Mouse (Mus musculus): ENCODE results near the gene Traf1. TPM values are rescaled to one million over a fixed set of nuclear protein-coding genes. Genes with fewer than 3 reads are reported as not detected.

Traf1 gene
- polyA plus RNA-seq, 1 experiment from 2014 or later: 4.9 TPM

- Histone ChIP-seq H3K9me3 (replicated peaks; ENCODE audit: control insufficient read depth, low read length, poor library complexity, severe bottlenecking) (no peaks in the 10 kb centered on the region), H3K27ac (ENCODE audit: low read length) (peak overlapping the region; percentile 71), H3K9ac (ENCODE audit: low read depth, low read length) (no peak overlapping the region; the same call in 1 of the 2 replicates), H3K36me3 (ENCODE audit: control insufficient read depth, insufficient read depth, low read length) (no peaks in the 10 kb centered on the region), H3K27me3 (ENCODE audit: control insufficient read depth, insufficient read depth, low read depth, low read length) (no peaks in the 10 kb centered on the region), H3K4me3 (ENCODE audit: low read depth, low read length) (0 out of 2 replicates have a peak overlapping the region, but pooled peaks have one; percentile 34), H3K4me2 (ENCODE audit: low read length) (peak overlapping the region; percentile 56), H3K4me1 (ENCODE audit: control insufficient read depth, insufficient read depth, low read length) (peaks cover 6% of the 10 kb centered on the region; the same call in 1 of the 2 replicates)
- WGBS: 77% methylated on average over 4 of the region's 4 CpGs
- ATAC-seq: no peak
Measured at GRCm38 (mm10) chr2:34903652-34904405, 57.7 kb downstream of the Traf1 start.

GRCm38 (mm10) chr2:34903191-34903590 is 58.4 kb downstream of the Traf1 start:
- Histone ChIP-seq H3K4me2 (ENCODE audit: low read length) (no peak overlapping the region), H3K27me3 (ENCODE audit: control insufficient read depth, insufficient read depth, low read depth, low read length) (no peaks in the 10 kb centered on the region), H3K9ac (ENCODE audit: low read depth, low read length) (no peak overlapping the region), H3K9me3 (replicated peaks; ENCODE audit: control insufficient read depth, low read length, poor library complexity, severe bottlenecking) (no peaks in the 10 kb centered on the region), H3K4me1 (ENCODE audit: control insufficient read depth, insufficient read depth, low read length) (peaks cover 6% of the 10 kb centered on the region; the same call in 1 of the 2 replicates), H3K36me3 (ENCODE audit: control insufficient read depth, insufficient read depth, low read length) (no peaks in the 10 kb centered on the region), H3K4me3 (ENCODE audit: low read depth, low read length) (no peak overlapping the region), H3K27ac (ENCODE audit: low read length) (no peak overlapping the region)
- ATAC-seq: no peak
- WGBS: 91% methylated on average over 7 of the region's 7 CpGs

- peaks cover 6% of the 10 kb centered on the region; the same call in 1 of the 2 replicates for H3K4me1 ChIP-seq (ENCODE audit: control insufficient read depth, insufficient read depth, low read length)
- no peak overlapping the region for H3K4me2 ChIP-seq (ENCODE audit: low read length)
- no peaks in the 10 kb centered on the region for H3K9me3 ChIP-seq (replicated peaks; ENCODE audit: control insufficient read depth, low read length, poor library complexity, severe bottlenecking)
- WGBS: 93% methylated on average over 6 of the region's 6 CpGs
- H3K27me3 ChIP-seq (ENCODE audit: control insufficient read depth, insufficient read depth, low read depth, low read length): no peaks in the 10 kb centered on the region
- no peaks in the 10 kb centered on the region for H3K36me3 ChIP-seq (ENCODE audit: control insufficient read depth, insufficient read depth, low read length)
- H3K27ac ChIP-seq (ENCODE audit: low read length): no peak overlapping the region
- H3K9ac ChIP-seq (ENCODE audit: low read depth, low read length): no peak overlapping the region
- no peak overlapping the region for H3K4me3 ChIP-seq (ENCODE audit: low read depth, low read length)
- ATAC-seq: no peak
Measured at GRCm38 (mm10) chr2:34902731-34903130, 58.8 kb downstream of the Traf1 start.

GRCm38 (mm10) chr2:34901726-34902125 is 59.8 kb downstream of the Traf1 start:
- H3K9me3 ChIP-seq (replicated peaks; ENCODE audit: control insufficient read depth, low read length, poor library complexity, severe bottlenecking): no peaks in the 10 kb centered on the region
- H3K4me3 ChIP-seq (ENCODE audit: low read depth, low read length): no peak overlapping the region
- no peaks in the 10 kb centered on the region for H3K27me3 ChIP-seq (ENCODE audit: control insufficient read depth, insufficient read depth, low read depth, low read length)
- no peak overlapping the region for H3K9ac ChIP-seq (ENCODE audit: low read depth, low read length)
- peaks cover 6% of the 10 kb centered on the region; the same call in 1 of the 2 replicates for H3K4me1 ChIP-seq (ENCODE audit: control insufficient read depth, insufficient read depth, low read length)
- ATAC-seq: no peak
- no peaks in the 10 kb centered on the region for H3K36me3 ChIP-seq (ENCODE audit: control insufficient read depth, insufficient read depth, low read length)
- WGBS: 75% methylated on average over 4 of the region's 4 CpGs
- no peak overlapping the region for H3K4me2 ChIP-seq (ENCODE audit: low read length)
- no peak overlapping the region for H3K27ac ChIP-seq (ENCODE audit: low read length)

GRCm38 (mm10) chr2:34900412-34900811 is 61.2 kb downstream of the Traf1 start:
- ATAC-seq: no peak
- Histone ChIP-seq H3K27ac (ENCODE audit: low read length) (no peak overlapping the region), H3K9me3 (replicated peaks; ENCODE audit: control insufficient read depth, low read length, poor library complexity, severe bottlenecking) (no peaks in the 10 kb centered on the region), H3K36me3 (ENCODE audit: control insufficient read depth, insufficient read depth, low read length) (no peaks in the 10 kb centered on the region), H3K27me3 (ENCODE audit: control insufficient read depth, insufficient read depth, low read depth, low read length) (no peaks in the 10 kb centered on the region), H3K4me2 (ENCODE audit: low read length) (no peak overlapping the region), H3K4me3 (ENCODE audit: low read depth, low read length) (no peak overlapping the region), H3K4me1 (ENCODE audit: control insufficient read depth, insufficient read depth, low read length) (peaks cover 6% of the 10 kb centered on the region; the same call in 1 of the 2 replicates), H3K9ac (ENCODE audit: low read depth, low read length) (no peak overlapping the region)
- 93% methylated on average over 1 of the region's 1 CpGs for WGBS

- H3K27ac ChIP-seq (ENCODE audit: low read length): no peak overlapping the region
- H3K4me2 ChIP-seq (ENCODE audit: low read length): no peak overlapping the region
- no peaks in the 10 kb centered on the region for H3K9me3 ChIP-seq (replicated peaks; ENCODE audit: control insufficient read depth, low read length, poor library complexity, severe bottlenecking)
- WGBS: 84% methylated on average over 11 of the region's 11 CpGs
- no peak for ATAC-seq
- no peak overlapping the region for H3K9ac ChIP-seq (ENCODE audit: low read depth, low read length)
- peaks cover 6% of the 10 kb centered on the region; the same call in 1 of the 2 replicates for H3K4me1 ChIP-seq (ENCODE audit: control insufficient read depth, insufficient read depth, low read length)
- H3K27me3 ChIP-seq (ENCODE audit: control insufficient read depth, insufficient read depth, low read depth, low read length): no peaks in the 10 kb centered on the region
- H3K4me3 ChIP-seq (ENCODE audit: low read depth, low read length): no peak overlapping the region
- no peaks in the 10 kb centered on the region for H3K36me3 ChIP-seq (ENCODE audit: control insufficient read depth, insufficient read depth, low read length)
Measured at GRCm38 (mm10) chr2:34899682-34900081, 61.9 kb downstream of the Traf1 start.

- ATAC-seq: no peak
- 17% methylated on average over 10 of the region's 10 CpGs for WGBS
Measured at GRCm38 (mm10) chr2:34897820-34898219, 63.8 kb downstream of the Traf1 start.

GRCm38 (mm10) chr2:34896821-34897460 is 64.6 kb downstream of the Traf1 start:
- no peak overlapping the region for H3K27ac ChIP-seq (ENCODE audit: low read length)

More at GRCm38 (mm10) chr2:34897820-34898219, 63.8 kb downstream of the Traf1 start:
- no peaks in the 10 kb centered on the region for H3K9me3 ChIP-seq (replicated peaks; ENCODE audit: control insufficient read depth, low read length, poor library complexity, severe bottlenecking)
- H3K9ac ChIP-seq (ENCODE audit: low read depth, low read length): no peak overlapping the region
- H3K4me3 ChIP-seq (ENCODE audit: low read depth, low read length): no peak overlapping the region
- H3K27ac ChIP-seq (ENCODE audit: low read length): no peak overlapping the region
- no peak overlapping the region for H3K4me2 ChIP-seq (ENCODE audit: low read length)
- no peaks in the 10 kb centered on the region for H3K36me3 ChIP-seq (ENCODE audit: control insufficient read depth, insufficient read depth, low read length)
- H3K4me1 ChIP-seq (ENCODE audit: control insufficient read depth, insufficient read depth, low read length): no peaks in the 10 kb centered on the region
- no peaks in the 10 kb centered on the region for H3K27me3 ChIP-seq (ENCODE audit: control insufficient read depth, insufficient read depth, low read depth, low read length)

GRCm38 (mm10) chr2:34895503-34896113 is 66.0 kb downstream of the Traf1 start:
- Histone ChIP-seq H3K9ac (ENCODE audit: low read depth, low read length) (no peak overlapping the region), H3K4me1 (ENCODE audit: control insufficient read depth, insufficient read depth, low read length) (no peaks in the 10 kb centered on the region), H3K27ac (ENCODE audit: low read length) (no peak overlapping the region), H3K36me3 (ENCODE audit: control insufficient read depth, insufficient read depth, low read length) (no peaks in the 10 kb centered on the region), H3K9me3 (replicated peaks; ENCODE audit: control insufficient read depth, low read length, poor library complexity, severe bottlenecking) (no peaks in the 10 kb centered on the region), H3K27me3 (ENCODE audit: control insufficient read depth, insufficient read depth, low read depth, low read length) (no peaks in the 10 kb centered on the region), H3K4me3 (ENCODE audit: low read depth, low read length) (no peak overlapping the region), H3K4me2 (ENCODE audit: low read length) (no peak overlapping the region)
- no peak for ATAC-seq
- WGBS: 80% methylated on average over 19 of the region's 19 CpGs

More at GRCm38 (mm10) chr2:34896821-34897460, 64.6 kb downstream of the Traf1 start:
- no peak overlapping the region for H3K4me2 ChIP-seq (ENCODE audit: low read length)
- no peaks in the 10 kb centered on the region for H3K4me1 ChIP-seq (ENCODE audit: control insufficient read depth, insufficient read depth, low read length)
- no peaks in the 10 kb centered on the region for H3K36me3 ChIP-seq (ENCODE audit: control insufficient read depth, insufficient read depth, low read length)
- no peak for ATAC-seq
- no peak overlapping the region for H3K9ac ChIP-seq (ENCODE audit: low read depth, low read length)
- 88% methylated on average over 17 of the region's 17 CpGs for WGBS
- H3K27me3 ChIP-seq (ENCODE audit: control insufficient read depth, insufficient read depth, low read depth, low read length): no peaks in the 10 kb centered on the region
- H3K4me3 ChIP-seq (ENCODE audit: low read depth, low read length): no peak overlapping the region
- H3K9me3 ChIP-seq (replicated peaks; ENCODE audit: control insufficient read depth, low read length, poor library complexity, severe bottlenecking): no peaks in the 10 kb centered on the region
